Mouse (Mus musculus) induced T-regulatory cell, adult 2 months (primary cell): Measurements from ENCODE around the gene Ap3b1.

ENCODE experiments used
- DNase-seq: peaks from one replicate; pipeline ENCODE4 v3.0.0-alpha.2; 2012; ENCODE audit warnings: low read depth

The Ap3b1 gene

GRCm38 (mm10) chr13:94595701-94596361, 237.1 kb downstream of the Ap3b1 start:
- no peak for DNase-seq

- DNase-seq = no peak
Observed at GRCm38 (mm10) chr13:94596386-94597033, 237.8 kb downstream of the Ap3b1 start.

GRCm38 (mm10) chr13:94599718-94600117, 241.0 kb downstream of the Ap3b1 start:
- no peak for DNase-seq

- no peak for DNase-seq
Observed at GRCm38 (mm10) chr13:94607035-94607860, 248.5 kb downstream of the Ap3b1 start.

- no peak for DNase-seq
Observed at GRCm38 (mm10) chr13:94607861-94608223, 249.1 kb downstream of the Ap3b1 start.

- no peak for DNase-seq
Observed at GRCm38 (mm10) chr13:94608420-94608831, 249.7 kb downstream of the Ap3b1 start.

DNA sequence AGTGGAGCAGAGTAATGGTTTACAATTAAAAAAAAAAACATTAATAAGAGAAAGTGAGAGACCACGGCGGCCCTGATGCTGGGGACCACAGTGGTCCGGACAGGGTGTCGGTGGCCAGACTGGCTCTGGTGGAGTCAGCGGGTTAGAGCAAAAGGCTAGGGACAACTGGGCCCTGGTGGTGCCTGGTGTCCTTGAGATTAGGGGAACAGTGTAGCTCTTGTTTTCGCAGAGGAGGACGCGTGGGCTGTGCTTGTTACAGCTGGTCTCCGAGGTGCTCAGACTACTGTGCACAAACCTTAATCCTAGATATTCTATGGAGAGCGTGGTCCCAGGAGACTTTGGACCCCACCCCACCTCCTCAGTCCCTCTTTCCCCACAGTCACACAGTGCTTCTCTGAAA, 250.2 kb downstream of the Ap3b1 start:
- no peak for DNase-seq
